In genomic region chr10:126528801-126529200, GRCm38 (mm10) we compare ENCODE assay signal across 20 mouse cellular contexts.
"Had no signal": no experiment of that assay in that cellular context is flagged by ENCODE, and none has a peak within 500 bp of the region (broad histone marks: within the 10 kb centered on the region; RNA-seq: fewer than 3 reads in every experiment).

No protein-coding gene starts in this region.

- H3K4me3 ChIP-seq: gastrocnemius, adult 2 months; heart, embryonic 10.5 days; heart, embryonic 12.5 days; hindbrain, embryonic 10.5 days; hindbrain, embryonic 12.5 days; intestine, embryonic 15.5 days; layer of hippocampus, adult 2 months; left cerebral cortex, adult 2 months; limb, embryonic 10.5 days; limb, embryonic 12.5 days; liver, embryonic 13.5 days; liver, embryonic 15.5 days had no signal

- H3K36me3 ChIP-seq: heart, embryonic 10.5 days; heart, embryonic 12.5 days; hindbrain, embryonic 10.5 days; hindbrain, embryonic 12.5 days; intestine, embryonic 15.5 days; limb, embryonic 10.5 days; limb, embryonic 12.5 days; liver, embryonic 13.5 days; liver, embryonic 15.5 days had no signal

- DNase-seq: gastrocnemius, adult 2 months; gastrocnemius, postnatal 10 days; gastrocnemius, postnatal 25 days; heart, adult 18-20 months; heart, postnatal 10 days; heart, postnatal 4 days; liver; liver, embryonic 13.5 days had no signal

- H3K4me1 ChIP-seq: heart, embryonic 10.5 days; heart, embryonic 12.5 days; intestine, embryonic 15.5 days; limb, embryonic 10.5 days; liver, embryonic 13.5 days; liver, embryonic 15.5 days had no signal

- H3K27ac ChIP-seq: gastrocnemius, adult 2 months; heart, embryonic 10.5 days; hindbrain, embryonic 10.5 days; hindbrain, embryonic 12.5 days; hindbrain, embryonic 14.5 days; intestine, embryonic 15.5 days; kidney, postnatal 0 days; layer of hippocampus, adult 2 months; left cerebral cortex, adult 2 months; limb, embryonic 10.5 days; limb, embryonic 12.5 days; liver, embryonic 13.5 days; liver, embryonic 15.5 days had no signal

- H3K27me3 ChIP-seq: heart, embryonic 12.5 days; hindbrain, embryonic 12.5 days; intestine, embryonic 15.5 days; limb, embryonic 12.5 days; liver, embryonic 13.5 days; liver, embryonic 15.5 days had no signal
